Mouse (Mus musculus) CH12.LX (cell line): ENCODE data around the gene B4galnt3. TPM values are rescaled to one million over a fixed set of nuclear protein-coding genes. Genes with fewer than 3 reads are reported as not detected.

Experiments
- DNase-seq: peaks from one replicate; pipeline ENCODE4 v3.0.0-alpha.2; 2013; ENCODE audit errors: extremely low read depth
- H3K27ac ChIP-seq: 2 replicates; pipeline ENCODE4 v1.5.1; 2012; ENCODE audit warnings: low read depth, mild to moderate bottlenecking, control low read depth, moderate library complexity; ENCODE audit not compliant: insufficient read depth
- H3K27me3 ChIP-seq: replicated peaks from 2 replicates; pipeline ENCODE3; 2012; ENCODE audit warnings: inconsistent platforms
- H3K36me3 ChIP-seq, 2 experiments: replicated peaks in 1 of 2; 2 replicates each; pipeline versions ENCODE3 to v1.6.1; 2012; ENCODE audit warnings: inconsistent platforms in 1 of 2, low read length in 1 of 2, mild to moderate bottlenecking in 1 of 2, mixed read lengths in 1 of 2, moderate library complexity in 1 of 2; ENCODE audit not compliant: control insufficient read depth in 1 of 2, insufficient read depth in 1 of 2
- H3K4me1 ChIP-seq, 2 experiments: 2 replicates each; pipeline ENCODE4 v1.6.1; 2012; ENCODE audit warnings: inconsistent platforms in 1 of 2, moderate library complexity in 1 of 2; ENCODE audit not compliant: insufficient read depth in 2 of 2, control insufficient read depth in 1 of 2
- H3K4me2 ChIP-seq: 2 replicates; pipeline ENCODE4 v1.6.1; 2012; ENCODE audit warnings: low read depth, mild to moderate bottlenecking, control low read depth; ENCODE audit not compliant: poor library complexity, insufficient read depth, severe bottlenecking
- H3K4me3 ChIP-seq, 3 experiments: fragments of 150-350 bp in 1 of 3; sonication (generic) in 1 of 3; replicated peaks in 1 of 3; 2 replicates each; pipeline versions ENCODE3 to v1.5.1; 2011 to 2012; ENCODE audit warnings: low read depth in 2 of 3, low read length in 2 of 3, mild to moderate bottlenecking in 2 of 3, moderate library complexity in 2 of 3, control low read depth in 1 of 3, improper control_type of control experiment in 1 of 3, inconsistent platforms in 1 of 3, mixed read lengths in 1 of 3; ENCODE audit not compliant: poor library complexity in 1 of 3
- H3K79me2 ChIP-seq: replicated peaks from 2 replicates; pipeline ENCODE4 v1.6.1; 2012; ENCODE audit warnings: mild to moderate bottlenecking, moderate library complexity; ENCODE audit not compliant: control insufficient read depth, poor library complexity, insufficient read depth, severe bottlenecking; ENCODE audit errors: extremely low read depth
- H3K9ac ChIP-seq: 2 replicates; pipeline ENCODE4 v1.6.1; 2012; ENCODE audit warnings: low read depth, mild to moderate bottlenecking, control low read depth, moderate library complexity; ENCODE audit not compliant: insufficient read depth
- H3K9me3 ChIP-seq: replicated peaks from 2 replicates; pipeline ENCODE3; 2012; ENCODE audit warnings: low read length, inconsistent platforms, mixed read lengths
- BHLHE40 ChIP-seq: IDR thresholded peaks from 2 replicates; pipeline ENCODE4 v1.6.1; 2011; ENCODE audit warnings: mild to moderate bottlenecking, low read depth, low read length, improper control_type of control experiment
- CTCF ChIP-seq, 2 experiments: IDR thresholded peaks in 1 of 2; conservative IDR thresholded peaks in 1 of 2; 2 replicates each; pipeline ENCODE4 v1.5.1; 2011 to 2012; ENCODE audit warnings: low read depth in 2 of 2, low read length in 2 of 2, improper control_type of control experiment in 1 of 2, inconsistent platforms in 1 of 2, mild to moderate bottlenecking in 1 of 2, moderate library complexity in 1 of 2
- E2F4 ChIP-seq: IDR thresholded peaks from 2 replicates; pipeline ENCODE4 v1.6.1; 2011; ENCODE audit warnings: low read depth, low read length, improper control_type of control experiment; ENCODE audit not compliant: insufficient replicate concordance
- ELF1 ChIP-seq: IDR thresholded peaks from 2 replicates; pipeline ENCODE4 v1.6.1; 2014; ENCODE audit warnings: low read depth, mild to moderate bottlenecking, inconsistent platforms, low read length, improper control_type of control experiment
- EP300 ChIP-seq: IDR thresholded peaks from 2 replicates; pipeline ENCODE4 v1.6.1; 2011; ENCODE audit warnings: low read length, improper control_type of control experiment
- HCFC1 ChIP-seq: IDR thresholded peaks from 2 replicates; pipeline ENCODE4 v1.6.1; 2012; ENCODE audit warnings: low read depth, mild to moderate bottlenecking, inconsistent platforms, low read length, improper control_type of control experiment
- IRF4 ChIP-seq: IDR thresholded peaks from 2 replicates; pipeline ENCODE4 v1.6.1; 2014; ENCODE audit warnings: low read depth, mild to moderate bottlenecking, inconsistent platforms, low read length, improper control_type of control experiment
- JUND ChIP-seq: conservative IDR thresholded peaks from 2 replicates; pipeline ENCODE4 v1.6.1; 2011; ENCODE audit warnings: low read depth, low read length, improper control_type of control experiment
- MAFK ChIP-seq: IDR thresholded peaks from 2 replicates; pipeline ENCODE4 v1.6.1; 2011; ENCODE audit warnings: low read length, improper control_type of control experiment; ENCODE audit not compliant: insufficient replicate concordance
- MAX ChIP-seq: IDR thresholded peaks from 2 replicates; pipeline ENCODE4 v1.6.1; 2011; ENCODE audit warnings: low read length, improper control_type of control experiment
- MAZ ChIP-seq: IDR thresholded peaks from 2 replicates; pipeline ENCODE4 v1.6.1; 2012; ENCODE audit warnings: low read depth, mild to moderate bottlenecking, inconsistent platforms, low read length, improper control_type of control experiment, moderate library complexity
- MYC ChIP-seq: IDR thresholded peaks from 2 replicates; pipeline ENCODE4 v1.6.1; 2011; ENCODE audit warnings: low read depth, mild to moderate bottlenecking, improper control_type of control experiment, low read length
- NRF1 ChIP-seq: IDR thresholded peaks from 2 replicates; pipeline ENCODE4 v1.6.1; 2014; ENCODE audit warnings: low read depth, mild to moderate bottlenecking, inconsistent platforms, low read length, improper control_type of control experiment, moderate library complexity
- PAX5 ChIP-seq: IDR thresholded peaks from 2 replicates; pipeline ENCODE4 v1.6.1; 2012; ENCODE audit warnings: low read length, inconsistent platforms, mixed read lengths
- POLR2A ChIP-seq: IDR thresholded peaks from 2 replicates; pipeline ENCODE4 v1.6.1; 2011; ENCODE audit warnings: low read depth, mild to moderate bottlenecking, improper control_type of control experiment, low read length
- POLR2AphosphoS2 ChIP-seq: IDR thresholded peaks from 2 replicates; pipeline ENCODE4 v1.6.1; 2011; ENCODE audit warnings: low read depth, low read length, improper control_type of control experiment
- RCOR1 ChIP-seq: conservative IDR thresholded peaks from 2 replicates; pipeline ENCODE4 v1.6.1; 2012; ENCODE audit warnings: low read depth, mild to moderate bottlenecking, inconsistent platforms, low read length, improper control_type of control experiment
- TCF12 ChIP-seq: IDR thresholded peaks from 2 replicates; pipeline ENCODE4 v1.6.1; 2014; ENCODE audit warnings: low read depth, mild to moderate bottlenecking, inconsistent platforms, low read length, improper control_type of control experiment
- UBTF ChIP-seq: IDR thresholded peaks from 2 replicates; pipeline ENCODE4 v1.6.1; 2012; ENCODE audit warnings: low read depth, mild to moderate bottlenecking, inconsistent platforms, low read length, improper control_type of control experiment, moderate library complexity
- USF2 ChIP-seq: conservative IDR thresholded peaks from 2 replicates; pipeline ENCODE4 v1.6.1; 2011; ENCODE audit warnings: low read depth, low read length, improper control_type of control experiment
- ZC3H11A ChIP-seq: IDR thresholded peaks from 2 replicates; pipeline ENCODE4 v1.6.1; 2012; ENCODE audit warnings: low read depth, mild to moderate bottlenecking, inconsistent platforms, low read length, improper control_type of control experiment
- ZKSCAN1 ChIP-seq: IDR thresholded peaks from 2 replicates; pipeline ENCODE4 v1.6.1; 2012; ENCODE audit warnings: low read depth, inconsistent platforms, low read length, improper control_type of control experiment, borderline replicate concordance
- dilution Hi-C: fragments of 300-500 bp; cut with MboI; formaldehyde crosslinking; loops from 2 replicates; pipeline ENCODE4 v1.14.3; 2020; ENCODE audit warnings: low sequenced_read_pairs; ENCODE audit not compliant: extremely low pct_unique_long_range_greater_than_20kb, extremely low pct_ligation_motif_present
- in situ Hi-C: fragments of 300-500 bp; cut with MboI; formaldehyde crosslinking; loops from 3 replicates; pipeline ENCODE4 v1.14.3; 2019; ENCODE audit warnings: low sequenced_read_pairs, low pct_ligation_motif_present, low pct_unique_long_range_greater_than_20kb, mixed read lengths
- polyA plus RNA-seq: library from polyadenylated mRNA; unstranded; fragments of >175 nt; gene quantifications from 2 replicates; pipeline ENCODE4 v1.2.1, GENCODE M21; 2012; ENCODE audit warnings: low read depth; ENCODE audit not compliant: insufficient read length
- total RNA-seq, 2 experiments: library from RNA; depleted of rRNA; stranded (reverse); fragments of 300-350 nt in 1 of 2; fragments of >200 nt in 1 of 2; gene quantifications; 2 replicates each; pipeline ENCODE4 v1.2.3; 2012 to 2014

B4galnt3 gene
- total and polyA plus RNA-seq, 3 experiments: 0.21 to 0.47 (median 0.44) TPM

DNA sequence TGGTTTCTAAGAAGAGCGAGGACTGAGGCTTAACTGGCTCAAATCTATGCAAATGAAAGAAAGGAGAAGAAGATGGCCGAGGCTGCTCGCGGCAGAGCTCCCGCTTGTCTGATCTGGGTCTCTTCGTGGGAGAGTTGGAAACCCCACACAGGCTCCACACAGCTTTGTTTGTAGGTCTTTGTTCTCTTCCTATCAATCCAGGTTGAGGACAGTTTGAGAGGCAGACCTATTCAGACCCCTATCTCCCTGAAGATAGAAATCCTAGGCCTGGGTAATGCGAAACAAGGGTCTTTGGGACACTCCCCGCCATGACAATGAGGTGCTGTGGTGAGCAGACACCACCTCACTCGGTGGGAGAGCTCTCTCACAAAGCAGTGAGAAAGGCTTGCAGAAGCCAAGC, 34.9 kb downstream of the B4galnt3 start:
- in situ Hi-C loops: no loop called here
- H3K4me3 ChIP-seq: no peak overlapping the region
- H3K36me3 ChIP-seq: no peaks in the 10 kb centered on the region
- no peaks in the 10 kb centered on the region for H3K79me2 ChIP-seq
- H3K27me3 ChIP-seq: peaks cover 2% of the 10 kb centered on the region
- H3K9ac ChIP-seq: peak overlapping the region; percentile 23
- peak overlapping the region; percentile 88 for H3K4me2 ChIP-seq
- H3K9me3 ChIP-seq: no peaks in the 10 kb centered on the region
- dilution Hi-C loops: no loop called here
- peak; percentile 47 for DNase-seq
- no peak overlapping the region for H3K27ac ChIP-seq
- peak; percentile 49; the same call in 1 of the 2 replicates for TF ChIP-seq POLR2A
- TF ChIP-seq USF2: no peak
- peak; percentile 16; the same call in 1 of the 2 replicates for TF ChIP-seq TCF12
- peaks cover 11 to 16% of the 10 kb centered on the region in 2 experiments; a peak in 3 of 4 replicates for H3K4me1 ChIP-seq

DNA sequence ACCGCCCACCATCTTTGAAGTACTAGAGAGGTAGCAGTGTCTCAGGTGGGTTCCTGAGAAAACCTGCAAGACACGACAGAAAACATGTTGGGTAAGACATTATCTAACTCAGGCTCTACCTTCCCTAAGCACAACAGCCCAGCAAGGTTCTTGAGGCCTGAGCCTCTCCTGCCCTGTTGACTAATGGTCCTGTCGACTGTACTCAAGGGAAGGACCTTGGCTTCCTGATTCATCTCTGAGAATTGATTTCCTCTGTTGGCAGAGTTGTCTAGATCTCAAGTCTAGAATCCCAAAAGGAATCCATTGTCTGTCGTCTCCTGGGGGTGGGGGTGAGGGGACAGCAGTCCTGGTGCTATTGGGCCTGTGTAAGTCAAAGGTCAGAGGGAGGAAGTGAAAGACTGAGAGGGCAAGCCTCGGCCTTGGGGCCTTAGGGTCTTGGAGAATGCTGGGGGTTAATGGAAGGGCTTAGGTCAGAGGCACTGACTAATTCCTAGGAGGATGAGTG, 37.9 kb downstream of the B4galnt3 start:
- H3K27me3 ChIP-seq: peaks cover 1% of the 10 kb centered on the region
- no peak overlapping the region for H3K27ac ChIP-seq
- no peak for DNase-seq
- no peak overlapping the region for H3K4me2 ChIP-seq
- H3K4me1 ChIP-seq: peaks cover 8 to 16% of the 10 kb centered on the region in 2 experiments; a peak in 3 of 4 replicates
- no peak overlapping the region for H3K9ac ChIP-seq
- no peak overlapping the region for H3K4me3 ChIP-seq
- in situ Hi-C loops (no loop called here), dilution Hi-C loops (no loop called here)
- no peaks in the 10 kb centered on the region for H3K36me3 ChIP-seq
- no peaks in the 10 kb centered on the region for H3K9me3 ChIP-seq
- no peaks in the 10 kb centered on the region for H3K79me2 ChIP-seq
- no peak for TF ChIP-seq MAFK
- TF ChIP-seq MAX: no peak
- TF ChIP-seq ZC3H11A: no peak
- no peak for TF ChIP-seq USF2
- no peak for TF ChIP-seq PAX5
- no peak for TF ChIP-seq ZKSCAN1
- TF ChIP-seq UBTF: no peak
- TF ChIP-seq MYC: no peak
- no peak for TF ChIP-seq RCOR1
- TF ChIP-seq CTCF (conservative IDR thresholded peaks at IDR 0.05 in 1 of 2, IDR thresholded peaks at IDR 0.05 in 1 of 2; ENCODE audit: low read depth in 2 of 2, low read length in 2 of 2): no peak
- TF ChIP-seq EP300: no peak
- no peak for TF ChIP-seq JUND
- TF ChIP-seq HCFC1: no peak
- TF ChIP-seq E2F4: no peak
- no peak for TF ChIP-seq NRF1
- no peak for TF ChIP-seq MAZ
- TF ChIP-seq POLR2AphosphoS2: no peak
- no peak for TF ChIP-seq ELF1
- no peak for TF ChIP-seq BHLHE40
- no peak for TF ChIP-seq IRF4
